Mouse (Mus musculus) left cerebral cortex, postnatal 36 days (tissue): ENCODE measurements at regions not wholly inside any gene's neighbourhood (a gene's known extent, or its start where the extent isn't known, plus 50 kb on each side); places are given as distances from the start of the nearest gene placed in this dataset.

Source experiments
- microRNA-seq: library from miRNA; unstranded; fragments of <30 nt; microRNA quantifications from one replicate; pipeline ENCODE4 v1.2.0, GENCODE M21; 2022

Small RNAs in the stretch of these regions (microRNA-seq; reads per million reads assigned to microRNA genes)
- gene Mir9-2 = 1.8 reads per million
